Mouse (Mus musculus): Measurements from ENCODE around the gene P2ry12.

DNA sequence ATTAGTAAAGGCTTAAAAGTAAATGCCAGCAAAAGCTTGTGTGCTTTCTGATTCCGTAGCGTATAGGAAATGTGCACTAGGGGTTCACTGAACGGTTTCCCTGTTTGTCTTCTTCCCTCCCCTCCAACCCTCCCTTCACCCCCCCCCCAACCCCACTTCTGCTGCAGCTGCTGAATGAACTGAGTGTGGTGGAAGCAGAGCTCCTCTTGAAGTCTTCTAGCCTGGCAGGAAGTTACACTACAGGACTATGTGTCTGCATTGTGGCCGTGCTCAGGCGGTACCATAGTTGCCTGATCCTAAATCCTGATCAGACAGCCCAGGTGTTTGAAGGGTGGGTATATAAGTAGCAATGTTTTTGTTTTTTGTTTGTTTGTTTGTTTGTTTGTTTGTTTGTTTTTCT is 27.8 kb downstream of the P2ry12 start:
- TF ChIP-seq POLR2A (IDR thresholded peaks at IDR 0.05; ENCODE audit: insufficient read depth, low read length) (no peak), CTCF (IDR thresholded peaks at IDR 0.05; ENCODE audit: low read depth, low read length) (no peak)
